Mouse (Mus musculus) adrenal gland, postnatal 4 days (tissue): Measurements from ENCODE around the gene Plcl2. TPM values are rescaled to one million over a fixed set of nuclear protein-coding genes. Genes with fewer than 3 reads are reported as not detected.

Experiments used
- DNase-seq, 2 experiments: peaks; one replicate each; pipeline ENCODE4 v3.0.0; 2021 to 2022; ENCODE audit warnings: low spot score in 2 of 2, mixed read lengths in 2 of 2
- long read RNA-seq, 2 experiments: library from polyadenylated mRNA; stranded (forward); transcript quantifications; one replicate each; pipeline ENCODE4 v2.0.0; 2021
- total RNA-seq, 2 experiments: library from RNA; stranded (reverse); gene quantifications; 2 replicates each; pipeline ENCODE4 v1.2.3; 2021

Gene Plcl2
- 10 to 100 TPM; 72.9 to 74.2 TPM for total RNA-seq
- long read RNA-seq, experiment 1, full-length matches to known transcripts: 32 of 71 reads
- long read RNA-seq, experiment 1, partial matches to known transcripts: 11 of 71 reads
- long read RNA-seq, experiment 1, other reads (novel, unspliced or antisense): 28 of 71 reads
- long read RNA-seq, experiment 2, full-length matches to known transcripts: 67 of 143 reads
- long read RNA-seq, experiment 2, partial matches to known transcripts: 25 of 143 reads
- long read RNA-seq, experiment 2, other reads (novel, unspliced or antisense): 51 of 143 reads

DNA sequence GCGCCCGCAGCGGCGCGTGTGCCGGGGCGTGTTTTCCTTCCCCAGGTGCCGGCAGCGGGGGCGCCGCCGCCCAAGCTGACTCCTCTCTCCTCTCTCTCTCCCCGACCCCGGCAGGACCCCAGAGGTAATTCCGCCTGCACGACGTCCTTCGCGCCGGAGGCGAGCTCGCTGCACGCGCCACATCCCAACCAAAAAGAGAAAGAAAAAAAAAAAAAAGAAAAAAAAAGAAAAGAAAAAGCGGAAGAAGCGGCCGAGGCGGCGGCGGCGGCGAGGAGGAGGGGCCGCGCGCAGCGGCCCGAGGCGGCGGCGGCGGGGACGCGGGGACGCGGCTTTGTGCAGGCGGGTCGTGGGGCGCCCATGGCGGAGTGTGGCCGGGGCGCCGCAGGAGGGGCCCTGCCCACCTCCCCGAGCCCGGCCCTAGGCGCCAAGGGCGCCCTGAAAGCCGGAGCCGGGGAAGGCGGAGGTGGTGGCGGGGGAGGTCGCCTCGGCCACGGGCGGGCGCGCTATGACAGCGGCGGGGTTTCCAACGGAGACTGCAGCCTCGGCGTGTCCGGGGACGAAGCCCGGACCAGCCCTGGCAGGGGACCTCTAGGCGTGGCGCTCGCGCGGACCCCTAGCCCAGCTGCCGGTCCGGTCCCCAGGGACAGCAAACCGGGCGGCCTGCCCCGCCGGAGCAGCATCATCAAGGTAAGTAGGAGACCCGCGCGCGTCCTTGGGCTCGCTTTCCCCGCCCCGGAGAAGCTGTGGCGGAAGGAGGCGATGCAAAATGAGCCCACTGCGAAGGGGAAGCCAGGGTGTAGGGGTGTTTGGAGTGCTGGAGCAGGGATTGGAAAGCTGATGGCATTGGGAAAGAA, at the start of gene Plcl2:
Gene Plcl2, plus strand, starts transcription at position 153 of the 854 bp plus-strand sequence.
- peak; percentile 54 to 60 for DNase-seq

- DNase-seq: no peak
Observed at GRCm38 (mm10) chr17:50460301-50460700, 48.9 kb upstream of the Plcl2 start.

GRCm38 (mm10) chr17:50467438-50467837, 41.8 kb upstream of the Plcl2 start:
- DNase-seq: no peak

GRCm38 (mm10) chr17:50469126-50469525, 40.1 kb upstream of the Plcl2 start:
- DNase-seq: no peak

DNA sequence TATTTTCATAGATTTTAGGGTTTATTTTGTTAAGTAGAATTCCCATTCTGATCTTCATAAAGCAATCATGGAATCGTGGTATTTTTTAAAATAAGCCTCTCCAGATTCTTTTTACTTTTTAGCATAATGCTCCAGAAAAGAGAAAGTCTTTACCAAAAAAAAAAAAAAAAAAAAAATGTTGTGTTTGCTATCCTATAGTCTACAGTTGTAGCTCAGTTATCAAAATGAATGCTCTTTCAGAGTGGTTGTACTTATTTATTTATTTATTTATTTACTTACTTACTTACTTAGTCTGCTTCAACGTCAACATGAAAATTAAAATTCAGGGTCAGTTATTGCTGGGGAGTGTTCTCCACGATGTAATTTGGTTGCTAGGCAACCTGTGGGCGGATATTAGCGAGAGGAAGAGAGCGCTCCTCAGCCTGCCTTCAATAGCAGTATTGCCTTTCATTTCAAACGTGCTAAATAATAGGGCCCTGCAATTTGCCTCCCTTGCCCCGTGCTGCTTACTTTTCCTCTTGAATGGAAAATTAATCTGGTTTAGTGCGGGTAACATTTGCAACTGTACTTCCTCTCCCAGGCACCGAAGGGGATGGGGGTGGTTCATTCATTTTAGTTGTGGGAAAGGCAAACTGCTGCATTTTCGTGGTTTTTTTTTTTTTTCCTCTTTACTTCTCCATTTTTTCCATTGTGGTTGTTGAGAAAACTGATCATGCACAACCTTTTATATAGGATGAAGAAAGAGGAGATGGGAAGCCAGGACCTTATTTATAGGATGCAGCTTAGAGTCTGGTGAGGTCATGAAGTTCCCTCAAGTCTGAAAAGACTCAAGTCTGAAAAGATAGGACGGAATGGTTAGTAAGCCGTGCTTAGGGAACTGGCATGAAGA, 39.4 kb upstream of the Plcl2 start:
- no peak for DNase-seq

DNA sequence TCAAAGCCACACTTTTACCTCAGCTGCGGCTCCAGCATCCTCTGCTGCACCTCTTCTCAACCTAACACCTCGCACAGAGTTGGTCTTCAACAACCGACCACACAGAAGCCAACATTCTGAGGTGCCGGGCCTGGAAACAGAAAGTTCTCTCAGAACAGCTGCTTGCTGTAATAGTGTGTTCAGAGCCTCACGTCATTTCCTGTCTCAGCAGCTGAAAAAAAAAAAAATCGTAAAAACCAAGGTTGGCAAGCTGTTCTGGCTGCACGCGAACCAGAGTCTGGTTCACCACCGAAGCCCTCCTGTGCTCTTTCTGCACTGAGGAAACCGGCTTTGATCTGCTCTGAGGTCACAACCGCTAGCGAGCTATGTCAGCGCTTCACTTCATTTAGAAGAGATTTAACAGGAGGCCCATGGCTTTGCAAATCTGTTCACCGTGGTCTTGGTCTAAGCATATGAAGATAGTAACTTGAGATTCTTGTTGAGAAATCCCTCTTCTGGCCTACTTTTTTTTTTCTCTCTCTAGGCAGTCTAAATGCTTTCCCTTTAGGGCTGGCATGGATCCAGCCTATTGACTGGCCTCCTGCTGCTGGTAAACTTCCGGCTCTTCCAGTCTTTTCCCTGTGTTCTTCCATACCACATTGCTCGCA, 38.6 kb upstream of the Plcl2 start:
- no peak for DNase-seq

GRCm38 (mm10) chr17:50471230-50471629, 38.0 kb upstream of the Plcl2 start:
- no peak for DNase-seq

DNA sequence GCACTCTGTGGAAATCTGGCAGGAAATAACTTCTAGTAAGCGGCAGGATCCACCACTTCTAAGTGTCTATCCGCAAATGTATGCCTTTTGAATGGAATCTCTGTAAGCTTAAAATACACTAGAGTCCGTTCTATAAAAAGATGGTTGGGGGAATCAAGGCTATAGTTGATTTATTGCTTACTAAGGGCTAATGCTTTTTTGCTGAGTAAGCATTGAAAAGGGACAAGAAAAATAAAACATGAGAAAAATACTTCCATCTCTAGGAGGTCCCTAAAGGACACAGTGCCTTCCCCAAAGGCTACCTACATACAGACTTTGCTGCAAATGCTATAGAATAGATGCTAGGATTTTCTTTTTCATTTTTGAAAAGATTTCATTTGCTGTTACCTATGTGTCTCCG, 31.9 kb upstream of the Plcl2 start:
- no peak for DNase-seq

GRCm38 (mm10) chr17:50480867-50481266, 28.3 kb upstream of the Plcl2 start:
- no peak for DNase-seq

- DNase-seq: no peak
Observed at GRCm38 (mm10) chr17:50483700-50484099, 25.5 kb upstream of the Plcl2 start.

DNA sequence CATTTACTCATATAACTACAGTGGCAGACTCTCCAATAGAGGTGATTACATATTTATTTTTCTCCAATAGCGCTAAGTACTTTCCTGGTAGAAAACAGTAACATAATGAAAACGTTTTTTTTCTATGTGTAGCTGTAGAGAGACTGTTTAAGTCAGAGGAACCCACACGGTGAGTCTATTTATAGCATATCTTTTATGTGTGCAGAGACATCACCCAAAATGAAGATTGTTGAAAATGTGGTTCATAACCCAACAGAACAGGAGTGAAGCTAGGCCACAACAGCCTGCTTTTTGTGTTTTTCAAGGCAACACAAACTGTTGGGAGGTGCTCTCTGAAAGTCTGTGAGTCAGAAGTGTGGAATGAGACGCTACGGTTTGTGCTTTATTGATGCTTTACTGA, 24.2 kb upstream of the Plcl2 start:
- no peak for DNase-seq

DNA sequence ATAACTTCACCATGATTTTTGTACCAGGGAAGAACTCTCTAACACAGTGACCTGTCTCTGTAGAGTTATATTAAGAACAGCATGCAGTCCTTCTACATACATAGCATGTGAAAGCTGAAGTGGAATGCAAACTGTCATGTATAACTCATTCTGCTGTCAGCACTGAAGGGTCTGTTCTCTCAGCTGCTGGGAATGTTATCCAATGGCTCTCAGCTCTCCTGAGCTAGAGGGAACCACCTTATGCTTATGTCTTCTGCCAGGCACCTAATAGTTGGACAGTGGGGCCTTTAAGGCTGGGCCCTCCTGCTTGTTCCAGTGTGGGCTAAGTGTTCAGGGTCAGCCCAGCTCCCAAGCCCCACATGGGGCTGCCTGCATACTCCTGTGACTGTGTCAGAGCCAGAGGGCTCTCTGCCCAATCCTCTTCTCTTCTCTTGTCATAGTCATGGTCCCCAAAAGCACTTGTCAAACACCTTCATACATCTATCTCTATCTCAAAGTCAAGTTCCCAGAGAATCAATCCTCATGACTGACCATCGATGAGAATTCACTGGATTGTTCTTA, 22.1 kb upstream of the Plcl2 start:
- DNase-seq: no peak

- no peak for DNase-seq
Observed at GRCm38 (mm10) chr17:50487670-50488069, 21.5 kb upstream of the Plcl2 start.

DNA sequence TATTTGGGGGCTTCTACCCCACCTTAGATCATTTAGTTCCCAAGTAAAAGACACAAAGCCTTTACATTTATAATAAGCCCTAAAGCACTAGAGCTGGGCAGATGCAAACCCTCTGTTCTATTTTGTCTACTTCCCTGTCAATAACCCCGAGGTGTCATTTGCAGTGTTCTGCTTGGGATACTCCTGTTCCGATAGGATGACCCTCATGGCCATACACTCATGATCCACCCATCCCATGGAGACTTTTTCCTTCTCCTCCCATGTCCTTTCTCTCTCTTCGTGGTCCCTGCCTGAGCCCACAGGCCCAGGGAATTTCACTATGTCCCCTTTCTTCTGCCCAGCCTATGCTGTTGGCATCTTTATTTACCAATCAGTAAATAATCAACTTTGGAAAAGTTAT, 20.8 kb upstream of the Plcl2 start:
- no peak for DNase-seq

DNA sequence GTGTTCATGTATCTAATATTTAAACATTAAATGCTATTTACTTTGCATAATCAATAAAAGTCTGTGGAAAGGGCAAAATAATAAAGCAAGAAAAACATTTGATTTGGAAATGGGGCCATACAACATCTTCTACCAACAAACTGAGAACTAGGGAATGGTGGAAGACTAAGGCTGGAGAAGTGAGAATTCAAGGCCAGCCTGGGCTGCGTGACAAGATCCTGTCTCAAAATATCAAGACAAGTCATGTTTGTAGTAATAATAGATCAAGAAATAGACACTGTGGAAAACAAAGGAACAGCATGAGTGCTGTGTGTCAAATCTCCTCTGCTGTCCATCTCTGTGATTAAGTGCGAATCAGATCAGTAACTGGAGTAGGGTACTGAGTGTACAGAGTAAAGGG, 20.3 kb upstream of the Plcl2 start:
- no peak for DNase-seq

- DNase-seq: no peak
Observed at GRCm38 (mm10) chr17:50490644-50491430, 18.4 kb upstream of the Plcl2 start.

DNA sequence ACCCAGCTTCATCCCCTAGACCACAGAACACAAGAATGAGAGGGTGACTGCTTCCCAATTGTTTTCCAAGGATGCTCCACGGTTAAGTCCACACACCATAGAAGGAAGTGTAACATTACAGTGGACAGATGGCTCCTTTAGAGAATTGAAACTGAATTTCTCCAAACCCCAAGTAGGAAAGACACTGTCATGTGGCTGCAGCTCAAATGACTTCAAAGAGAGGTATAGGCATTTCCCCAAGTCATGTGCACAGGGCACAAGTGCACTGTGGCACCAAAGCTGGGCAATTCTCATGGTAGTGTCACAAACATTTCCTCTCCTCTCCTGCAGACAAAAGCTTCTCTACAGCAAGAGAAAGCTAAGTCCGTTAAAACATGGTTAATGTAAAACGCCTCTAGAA, 17.7 kb upstream of the Plcl2 start:
- no peak for DNase-seq

GRCm38 (mm10) chr17:50495216-50495889, 13.8 kb upstream of the Plcl2 start:
- no peak for DNase-seq

GRCm38 (mm10) chr17:50498062-50498697, 11.0 kb upstream of the Plcl2 start:
- no peak for DNase-seq
